Mouse (Mus musculus) ES-Bruce4 (cell line): Measurements from ENCODE around the gene Gramd1b.

ENCODE experiments used
- CTCF ChIP-seq: IDR thresholded peaks from one replicate; pipeline ENCODE4 v1.8.1; 2011; ENCODE audit warnings: low read depth, low read length
- EP300 ChIP-seq: IDR thresholded peaks from 2 replicates; pipeline ENCODE4 v1.6.1; 2011; ENCODE audit warnings: low read depth, low read length; ENCODE audit not compliant: insufficient read depth
- POLR2A ChIP-seq: IDR thresholded peaks from one replicate; pipeline ENCODE4 v1.8.1; 2011; ENCODE audit warnings: low read length; ENCODE audit not compliant: insufficient read depth

DNA sequence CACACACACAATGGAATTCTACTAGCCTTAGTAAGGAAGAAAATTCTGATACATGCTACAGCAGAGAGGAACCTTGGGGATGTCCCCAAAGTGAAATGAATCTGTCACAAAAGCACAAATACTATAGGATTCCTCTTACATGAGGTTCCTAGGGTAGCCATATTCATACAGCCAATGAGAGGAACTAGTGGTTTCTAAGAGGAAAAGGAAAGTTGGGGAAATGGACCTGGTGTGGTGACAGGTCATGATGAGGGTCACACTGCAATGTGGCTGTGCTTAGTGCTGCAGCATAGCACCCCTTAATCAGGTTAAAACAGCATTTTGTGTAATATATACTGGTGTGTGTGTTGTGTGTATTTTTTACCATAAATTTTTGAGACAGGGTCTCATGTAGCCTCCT is 32.6 kb upstream of the Gramd1b start:
- TF ChIP-seq EP300 (no peak), CTCF (no peak), POLR2A (no peak)
